Mouse (Mus musculus) c-Kit-positive CD71-positive TER-119-positive erythroid progenitor cells, embryonic 14.5 days (primary cell): ENCODE measurements at regions not wholly inside any gene's neighbourhood (a gene's known extent, or its start where the extent isn't known, plus 50 kb on each side); places are given as distances from the start of the nearest gene placed in this dataset.
A peak's percentile ranks its signal among the peaks of the same experiment; 100 is the strongest.

Source experiments
- DNase-seq: peaks from one replicate; pipeline ENCODE4 v3.0.0-alpha.2; 2013; ENCODE audit warnings: low spot score

DNA sequence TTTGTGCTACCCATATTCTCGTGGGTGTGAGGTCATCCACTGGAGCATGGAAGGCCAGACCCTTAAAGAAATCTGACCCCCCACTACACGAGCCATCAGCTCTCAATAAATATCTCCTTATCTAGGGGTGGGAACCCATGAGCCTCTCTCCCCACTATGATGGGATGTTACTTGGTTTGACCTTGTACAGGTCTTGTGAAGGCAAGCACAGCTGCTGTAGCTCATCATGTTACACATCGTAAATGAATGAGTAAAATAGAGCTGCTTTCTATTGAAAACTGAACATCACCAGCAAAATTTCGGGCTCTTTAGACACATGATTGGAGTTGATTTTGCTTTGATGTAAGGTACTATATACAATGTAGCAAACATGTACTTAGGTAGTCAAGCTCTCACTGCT is 414.8 kb upstream of the Frg1 start:
- DNase-seq, result no peak

DNA sequence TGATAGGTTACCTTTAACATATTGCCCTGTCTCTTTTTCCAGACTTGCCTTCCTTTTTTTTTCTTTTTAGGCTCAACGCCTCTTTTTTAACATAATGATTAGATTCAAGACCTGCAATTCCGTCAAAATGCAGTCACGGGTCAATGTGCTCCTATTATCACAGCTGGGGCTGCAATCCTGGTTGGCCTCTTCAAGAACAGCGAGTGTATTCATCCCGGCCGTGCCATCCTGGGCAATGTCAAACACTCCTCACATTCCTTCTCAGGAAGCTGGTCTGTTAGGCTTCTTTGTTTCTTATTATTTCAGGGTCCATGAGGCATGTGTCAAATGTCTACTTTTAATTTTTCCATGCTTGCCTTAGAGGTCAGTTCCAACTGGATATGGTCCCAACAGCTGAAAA is 413.5 kb upstream of the Frg1 start:
- no peak for DNase-seq

DNA sequence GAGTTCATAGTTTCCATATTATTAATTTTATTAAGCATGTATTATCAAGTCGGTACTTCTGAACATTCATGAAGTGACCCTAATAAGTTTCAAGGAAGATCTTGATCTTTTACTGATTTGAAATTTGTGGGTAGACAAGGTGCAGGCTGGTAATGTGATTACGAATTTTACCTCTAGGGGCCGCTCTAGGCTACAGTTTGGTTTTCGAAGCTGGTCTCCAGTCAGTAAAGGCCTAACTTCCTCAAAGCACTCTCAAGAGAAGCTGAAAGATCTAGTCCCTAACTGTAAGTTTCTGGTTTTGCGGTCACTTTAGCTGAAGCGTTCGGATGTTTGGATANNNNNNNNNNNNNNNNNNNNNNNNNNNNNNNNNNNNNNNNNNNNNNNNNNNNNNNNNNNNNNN is 408.1 kb upstream of the Frg1 start:
- DNase-seq, result peak; percentile 10

DNA sequence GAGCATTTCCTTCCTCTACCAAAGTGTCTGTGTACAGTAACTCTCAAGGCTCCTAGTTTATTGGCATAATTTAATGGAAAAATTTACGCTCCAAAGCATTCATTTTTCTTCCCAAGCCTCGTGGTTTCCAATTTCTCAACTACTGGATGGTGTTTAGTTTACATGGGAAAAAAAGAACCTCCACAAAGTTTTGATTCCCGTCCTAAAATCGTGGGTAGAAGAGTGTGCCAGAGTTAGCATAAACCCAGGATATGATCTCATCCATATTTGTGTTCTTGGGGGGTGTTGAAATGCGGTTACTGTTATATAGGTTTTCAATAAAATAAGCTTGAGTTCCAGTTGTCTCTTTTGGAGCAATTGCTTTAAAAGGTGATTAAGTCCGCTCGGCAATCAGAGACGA is 406.2 kb upstream of the Frg1 start:
- DNase-seq, result no peak

DNA sequence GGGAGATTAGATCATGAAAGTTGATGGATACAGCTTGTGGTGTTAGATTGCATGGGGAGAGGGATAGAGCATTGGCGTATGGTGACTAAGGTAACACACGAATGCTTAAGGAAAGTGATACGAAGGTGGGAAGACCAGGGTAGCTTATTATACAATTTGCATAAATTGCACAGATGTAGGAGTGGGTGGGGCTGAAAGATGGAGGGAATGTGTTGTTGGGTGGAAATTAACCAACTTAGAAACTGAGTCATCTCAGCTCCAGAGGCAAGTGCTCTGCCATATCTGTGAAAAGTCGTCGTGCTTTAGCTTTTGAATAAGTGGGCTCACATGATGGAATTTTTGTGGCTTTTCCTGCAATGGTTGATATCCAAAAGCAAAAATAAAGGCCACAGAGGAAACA is 404.8 kb upstream of the Frg1 start:
- no peak for DNase-seq

DNA sequence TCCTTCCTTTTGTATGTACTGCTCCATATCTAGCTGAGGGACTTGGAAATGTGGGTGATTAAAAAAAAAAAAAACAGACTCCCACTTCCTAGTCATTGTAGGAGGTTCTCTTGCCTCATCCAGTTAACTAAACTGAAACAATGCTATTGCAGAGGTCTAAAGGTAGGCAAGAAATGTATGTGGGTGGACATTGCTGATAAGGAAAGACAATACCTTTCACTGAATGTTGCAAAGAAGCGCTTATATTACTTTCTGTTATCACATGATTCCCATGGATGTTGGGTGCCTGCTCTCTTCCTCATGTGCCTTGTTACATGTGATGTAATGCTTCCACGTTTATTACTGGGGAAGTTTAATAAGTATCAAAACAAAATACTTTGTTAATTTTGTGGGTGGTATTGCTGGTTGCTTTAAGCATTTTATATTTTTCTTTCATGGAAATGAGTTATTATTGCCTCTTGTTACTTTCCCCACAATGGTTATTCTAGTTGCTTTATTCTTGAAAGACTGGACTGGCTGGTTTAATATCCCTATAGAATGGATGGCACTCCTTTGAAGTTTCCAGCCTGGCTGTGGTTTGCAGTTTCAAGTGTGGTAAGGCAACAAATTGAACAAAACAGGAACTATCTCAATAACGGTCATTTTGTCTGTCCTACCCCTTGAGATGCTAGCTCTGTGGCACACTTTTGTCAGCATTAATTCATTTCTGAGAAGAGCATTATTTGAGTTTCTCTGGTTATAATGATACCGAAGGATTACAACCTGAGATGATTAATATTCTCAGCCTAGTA is 403.9 kb upstream of the Frg1 start:
- DNase-seq, result no peak

DNA sequence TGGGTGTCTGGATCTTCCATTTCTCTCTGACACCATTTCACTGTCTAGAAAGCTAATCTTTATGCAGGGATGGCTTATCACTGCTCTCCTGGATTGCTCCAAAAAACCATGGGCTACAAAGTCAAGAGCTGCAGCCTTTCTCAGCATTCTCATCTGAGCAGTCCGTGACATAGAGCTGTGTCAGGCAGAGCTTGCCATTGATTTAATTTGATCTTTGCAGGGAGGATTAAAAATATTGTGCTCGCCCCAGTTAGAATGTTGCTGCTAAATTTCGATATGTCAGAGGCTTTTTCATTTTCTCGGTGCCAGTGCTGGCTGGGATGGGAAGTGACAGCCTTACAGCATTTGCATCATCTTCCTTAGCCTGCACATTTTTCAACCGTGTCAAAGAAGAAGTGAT is 401.7 kb upstream of the Frg1 start:
- no peak for DNase-seq

DNA sequence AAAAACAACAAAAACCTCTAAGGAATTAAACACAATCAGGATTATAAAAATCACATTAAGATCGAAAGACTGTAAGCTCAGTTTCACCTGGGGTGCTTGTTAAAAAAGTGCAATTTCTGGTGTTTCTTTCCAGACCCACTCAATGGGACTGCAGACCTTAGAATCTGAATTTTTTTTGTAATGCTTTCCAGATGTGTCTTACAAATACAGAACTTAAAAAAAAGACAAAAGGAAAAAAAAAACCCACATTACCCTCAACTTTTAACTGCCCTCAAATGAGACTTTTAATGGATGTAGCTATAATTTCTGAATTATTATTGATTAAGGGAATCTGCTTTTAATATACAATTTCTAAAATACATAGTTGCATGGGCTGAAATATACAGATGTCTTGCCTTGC is 401.2 kb upstream of the Frg1 start:
- no peak for DNase-seq

DNA sequence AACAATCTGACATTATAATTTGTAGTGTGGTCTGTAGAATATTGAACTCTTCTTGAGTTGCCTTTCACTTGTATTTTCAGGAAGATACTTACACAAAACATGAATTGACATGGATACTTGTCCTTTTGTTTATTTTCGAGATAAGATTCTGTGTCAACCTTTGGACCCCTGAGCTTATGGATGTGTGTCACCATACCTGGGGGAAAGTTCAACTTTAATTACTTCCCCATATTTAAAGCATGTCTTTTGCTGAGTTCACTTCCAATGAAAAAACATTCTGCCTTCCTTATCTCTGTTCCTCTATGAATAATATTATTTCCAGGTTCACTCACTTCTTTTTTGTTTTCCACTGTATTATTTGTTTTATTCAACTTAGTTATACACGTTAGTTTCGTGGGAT is 398.4 kb upstream of the Frg1 start:
- DNase-seq, result no peak

DNA sequence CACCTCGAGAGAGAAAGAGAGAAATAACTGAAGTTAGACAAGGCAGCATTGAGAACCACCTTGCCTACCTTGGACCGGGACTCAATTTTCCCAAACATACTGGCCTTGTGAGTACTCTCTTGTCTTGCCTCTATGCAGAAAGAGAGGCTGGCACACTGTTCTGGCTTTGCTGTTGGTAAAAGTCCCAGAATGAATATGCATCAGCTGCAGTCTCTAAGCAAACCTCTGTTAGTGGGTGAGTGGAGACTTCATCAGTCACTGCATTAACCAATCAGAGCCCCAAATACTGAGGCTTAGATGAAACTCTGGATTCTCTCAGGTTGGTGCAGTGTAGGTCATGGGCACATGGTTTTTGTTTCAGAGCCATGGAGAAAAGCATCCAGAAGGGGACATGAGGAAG is 378.8 kb upstream of the Frg1 start:
- no peak for DNase-seq

DNA sequence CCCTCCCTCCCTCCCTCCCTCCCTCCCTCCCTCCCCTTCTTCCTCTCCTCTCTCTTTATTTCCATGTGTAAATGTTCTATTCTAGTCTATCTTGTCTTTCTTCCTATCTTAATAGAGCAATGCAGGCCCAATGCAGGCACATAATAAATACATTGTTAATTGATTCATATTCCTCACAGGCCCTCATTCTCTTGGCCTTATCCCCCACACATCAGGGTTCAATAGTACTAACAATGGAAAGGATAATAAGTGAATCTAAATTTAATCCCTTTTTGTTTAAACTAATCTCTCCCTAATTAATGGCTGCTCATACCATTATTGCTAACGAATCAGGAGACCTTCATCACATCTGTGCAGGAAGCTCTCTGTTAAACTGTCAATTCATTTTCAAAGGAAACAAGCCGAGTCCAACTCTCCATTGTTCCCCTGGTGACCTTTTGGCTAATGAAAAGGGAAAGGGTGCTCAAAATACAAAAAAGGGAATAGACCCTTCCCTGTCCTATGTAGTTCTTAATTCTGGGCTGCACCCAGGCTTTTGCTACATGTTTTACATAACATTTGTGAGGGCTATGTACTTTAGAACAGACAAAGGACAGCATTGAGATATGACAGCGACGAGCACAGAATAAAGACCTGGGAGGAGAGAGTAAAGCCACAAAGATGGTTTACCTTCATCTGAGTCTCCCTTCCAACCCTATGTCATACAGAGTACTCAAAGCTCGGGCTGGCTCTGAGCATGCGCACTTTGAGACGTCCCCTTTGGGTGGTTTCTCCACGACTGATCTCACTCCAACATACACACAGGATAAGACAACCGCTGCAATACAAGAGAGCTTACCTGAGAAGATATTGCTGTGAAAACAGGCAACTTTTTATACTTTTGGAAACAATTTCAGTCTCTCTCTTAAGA is 370.3 kb upstream of the Frg1 start:
- DNase-seq, result no peak

DNA sequence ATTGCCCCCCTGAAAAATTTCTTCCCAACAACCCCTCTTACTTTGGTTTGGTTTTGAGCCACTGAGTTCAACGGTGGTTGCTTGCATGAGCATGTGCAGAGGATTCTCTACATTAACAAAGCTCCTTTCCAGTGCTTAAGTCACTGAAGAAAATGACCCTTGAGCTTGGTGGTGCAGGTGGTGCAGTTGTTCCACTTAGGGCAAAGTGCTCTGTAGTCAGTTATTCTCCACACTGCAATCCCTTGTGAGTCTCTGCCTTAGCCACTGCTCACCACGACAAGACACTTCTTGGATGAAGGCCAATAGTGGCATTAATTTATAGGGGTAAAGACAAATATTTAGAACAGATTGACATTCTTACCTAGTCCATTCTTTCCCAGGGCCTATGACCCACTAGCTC is 369.1 kb upstream of the Frg1 start:
- no peak for DNase-seq

DNA sequence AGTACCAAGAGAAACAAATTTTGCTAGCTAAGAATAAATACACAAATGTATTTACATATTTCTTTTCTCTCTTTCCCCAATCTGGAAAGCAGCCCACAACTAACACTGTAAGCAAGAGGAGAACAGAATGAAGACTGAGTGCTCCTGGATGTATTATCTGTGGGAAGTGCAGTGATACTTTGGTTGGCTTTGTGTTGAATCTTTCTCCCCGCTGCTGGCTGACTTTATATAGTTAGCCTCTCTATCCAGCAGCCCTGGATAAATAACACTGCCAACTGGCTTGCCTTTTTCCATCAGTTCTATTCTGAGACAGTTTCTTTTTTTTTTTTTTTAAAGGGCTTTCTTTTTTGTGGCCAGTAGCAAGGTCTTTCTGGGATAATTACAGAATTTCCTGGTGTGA is 366.0 kb upstream of the Frg1 start:
- no peak for DNase-seq

DNA sequence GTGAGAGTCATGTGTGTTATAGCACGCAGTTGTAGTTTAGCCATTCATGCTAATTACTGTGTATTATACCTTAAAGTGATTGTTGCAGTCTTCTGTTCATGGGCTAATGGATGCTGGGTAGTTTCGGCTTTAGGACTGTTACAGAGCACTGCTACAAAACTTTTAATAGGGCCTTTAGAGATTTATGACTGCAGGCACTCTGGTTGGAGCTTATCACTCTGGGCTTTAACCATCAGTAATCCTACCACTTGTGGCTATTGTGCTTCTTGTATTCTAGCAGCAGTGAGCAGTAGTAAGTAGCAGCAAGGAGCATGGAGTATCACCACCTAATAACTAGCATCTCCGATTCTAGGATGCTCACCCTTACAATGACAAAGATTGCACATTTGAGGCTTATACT is 362.6 kb upstream of the Frg1 start:
- no peak for DNase-seq

DNA sequence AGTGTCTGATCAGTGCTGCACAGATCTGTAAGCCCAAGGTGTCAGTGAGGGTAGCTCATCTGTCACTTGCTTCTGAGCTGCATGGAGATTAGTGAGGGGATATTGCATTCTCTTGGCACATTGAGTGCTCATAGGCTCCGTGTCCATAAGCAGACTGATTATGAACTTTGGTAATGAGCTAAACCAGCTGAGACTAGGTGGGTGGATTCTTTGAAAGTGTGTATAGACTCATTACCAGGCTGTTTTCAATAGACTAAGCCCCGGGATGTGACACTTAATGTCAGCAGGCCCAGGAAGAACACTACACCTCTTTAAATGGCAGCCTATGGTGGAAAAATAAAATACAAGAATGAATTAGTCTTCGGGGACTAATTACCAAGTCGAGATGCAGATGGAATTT is 354.9 kb upstream of the Frg1 start:
- no peak for DNase-seq

DNA sequence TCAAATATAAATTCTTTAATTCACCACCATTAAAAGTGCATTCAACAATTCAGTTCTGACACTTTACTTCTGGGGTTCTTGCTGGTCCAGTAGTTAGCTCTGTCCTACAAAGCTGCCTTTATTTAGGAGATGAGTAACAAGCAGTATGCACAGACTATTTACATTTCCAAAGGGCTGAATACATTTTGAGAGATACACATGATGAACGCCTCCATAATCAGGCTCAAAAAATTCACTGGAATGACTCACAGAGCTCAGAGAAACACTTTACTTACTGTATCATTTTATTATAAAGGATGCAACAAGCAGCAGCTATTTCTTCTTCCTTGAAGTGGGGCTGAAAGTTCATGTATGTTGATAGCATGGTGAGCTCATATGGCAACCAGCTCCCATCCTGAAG is 336.6 kb upstream of the Frg1 start:
- DNase-seq, result no peak

DNA sequence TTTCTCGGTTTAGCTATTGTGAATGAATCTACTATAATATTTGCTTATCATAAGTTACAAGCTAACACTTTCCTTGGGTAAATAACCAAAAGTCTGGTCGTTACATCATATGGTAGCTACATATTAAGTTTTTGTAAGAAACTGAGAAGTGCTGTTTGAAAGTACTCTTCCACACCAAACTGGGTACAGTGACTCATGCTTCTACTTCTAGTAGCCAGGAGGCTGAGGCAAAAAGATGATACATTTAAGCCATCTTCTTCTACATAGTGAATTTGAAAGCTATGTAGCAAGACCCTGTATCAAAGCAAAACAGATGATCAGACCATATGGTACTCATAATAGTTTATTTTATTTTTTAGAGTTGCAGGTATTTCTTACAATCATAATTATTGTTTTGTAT is 335.8 kb upstream of the Frg1 start:
- no peak for DNase-seq

DNA sequence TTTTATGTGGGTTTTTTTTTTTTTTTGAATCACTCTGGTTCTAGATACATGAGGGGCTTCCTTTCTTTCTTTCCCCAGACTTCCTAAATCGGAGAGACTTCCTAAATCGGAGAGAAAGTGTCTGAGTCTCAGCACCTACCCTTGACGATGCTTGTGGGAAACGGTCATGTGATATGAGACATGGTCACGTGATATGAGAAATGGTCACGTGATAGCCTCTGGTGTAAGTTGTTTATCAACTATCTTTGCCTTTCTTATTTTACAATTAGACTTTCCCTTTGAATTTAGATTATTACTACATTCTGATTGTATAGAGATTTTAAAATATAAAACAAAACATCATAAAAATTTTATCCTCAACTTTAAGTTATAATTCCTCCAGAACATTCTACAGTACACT is 330.1 kb upstream of the Frg1 start:
- no peak for DNase-seq

DNA sequence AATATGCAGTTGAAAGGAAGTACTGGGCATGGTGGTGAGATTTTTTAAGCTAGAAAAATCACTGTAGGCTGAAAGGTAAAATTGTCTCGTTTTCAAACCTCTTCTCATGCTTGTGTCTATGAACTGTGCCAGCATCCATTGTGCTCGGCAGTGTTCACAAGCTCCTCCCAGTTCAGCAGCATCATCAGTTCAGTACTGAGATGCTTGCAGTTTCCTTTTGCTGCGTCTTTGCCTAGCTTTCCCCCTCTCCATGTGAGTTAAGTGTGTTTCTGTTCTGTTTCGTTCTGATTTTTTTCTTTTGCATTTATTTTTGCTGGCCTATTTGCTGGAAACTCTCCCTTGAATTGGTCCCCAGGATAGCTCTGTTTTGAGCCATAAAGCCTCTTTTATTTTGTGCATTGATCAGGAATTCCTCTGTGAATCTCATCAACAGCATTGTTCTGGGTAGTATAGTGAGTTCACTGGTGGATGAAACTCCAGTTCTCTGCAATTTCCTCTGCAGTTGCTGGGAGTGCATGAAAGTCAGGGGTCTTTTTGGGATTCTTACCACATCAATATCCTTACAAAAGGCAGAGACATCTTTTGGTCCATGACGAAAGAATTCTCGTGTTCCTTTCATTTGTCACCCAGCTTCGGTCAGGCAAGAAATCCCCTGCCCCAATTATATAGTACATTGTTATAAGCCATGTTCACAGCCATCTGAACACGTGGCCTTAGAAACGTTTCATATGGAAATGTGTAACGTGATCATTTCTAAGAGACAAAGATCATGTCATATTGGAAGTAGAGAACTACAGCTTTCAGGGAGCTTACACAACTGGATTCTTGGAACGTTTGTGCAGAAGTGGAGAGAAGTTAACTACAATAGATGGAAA is 326.2 kb upstream of the Frg1 start:
- DNase-seq, result no peak

DNA sequence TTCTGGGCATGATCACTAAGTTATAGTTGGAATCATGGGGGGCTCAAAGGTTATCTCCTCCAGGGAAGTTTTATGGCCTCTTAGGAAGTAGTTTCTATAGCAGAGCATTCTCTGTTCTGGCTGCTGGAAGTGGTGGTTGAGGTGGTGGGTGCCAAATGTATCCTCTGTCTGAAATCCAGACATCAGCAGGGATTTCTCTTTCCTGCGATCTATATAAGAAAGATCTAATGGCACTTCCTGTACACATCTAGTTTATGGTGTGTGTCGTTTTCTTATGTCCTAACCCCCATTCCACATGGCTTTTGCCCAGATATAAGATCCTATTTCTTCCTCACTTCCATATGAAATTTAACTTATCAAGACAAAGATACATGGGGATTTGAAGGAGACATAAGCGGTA is 300.1 kb upstream of the Frg1 start:
- no peak for DNase-seq

DNA sequence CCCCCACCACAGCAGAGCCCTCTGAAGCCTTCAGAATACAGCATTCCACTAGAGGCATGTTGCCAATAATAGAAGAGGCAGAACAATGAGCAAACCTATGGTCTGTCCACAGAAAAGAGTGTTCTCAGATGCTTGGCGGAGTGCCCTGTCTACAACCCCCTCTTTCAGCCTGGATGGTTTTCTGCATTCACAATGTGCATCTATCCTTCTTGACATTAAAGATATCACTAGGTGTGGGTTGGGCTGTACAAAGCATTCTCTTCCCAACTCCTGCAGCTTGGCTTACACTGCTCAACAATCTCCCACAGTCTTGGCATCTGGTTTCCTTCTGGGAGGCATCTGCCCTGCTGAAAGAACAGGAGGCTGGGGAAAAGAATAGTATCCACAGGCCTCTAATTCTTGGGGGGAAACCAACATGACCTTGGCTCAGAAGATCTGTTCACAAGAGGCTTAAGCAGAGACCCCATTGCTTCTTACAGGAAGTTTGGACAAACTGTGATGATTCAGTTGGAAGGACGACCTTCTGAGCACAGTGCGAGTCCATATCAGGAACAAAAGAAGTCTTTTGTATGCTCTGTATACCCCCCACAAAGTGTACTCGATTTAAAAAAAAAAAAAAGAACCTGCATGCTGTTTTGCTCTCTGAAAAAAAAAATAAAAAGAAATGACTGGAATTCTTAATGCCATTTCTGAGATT is 296.9 kb upstream of the Frg1 start:
- DNase-seq, result no peak
